Mouse (Mus musculus) intestine, embryonic 14.5 days (tissue): ENCODE data around the gene Disp1. TPM values are rescaled to one million over a fixed set of nuclear protein-coding genes. Genes with fewer than 3 reads are reported as not detected.

Experiments
- ATAC-seq: fragments of 200-750 bp; cut with Nextera tagmentation; replicated peaks from 2 replicates; pipeline ENCODE4 v1.8.0; 2017; ENCODE audit warnings: low read depth, moderate number of reproducible peaks, moderate TSS enrichment, moderate library complexity; ENCODE audit not compliant: low FRiP score, low TSS enrichment
- DNase-seq: peaks from one replicate; pipeline ENCODE4 v3.0.0-alpha.2; 2018; ENCODE audit warnings: low spot score
- H3K27ac ChIP-seq: fragments of 300-500 bp; sonication (generic); 2 replicates; pipeline ENCODE4 v1.5.1; 2014; ENCODE audit warnings: low read depth, mild to moderate bottlenecking, control low read depth
- H3K27me3 ChIP-seq: fragments of 300-500 bp; sonication (generic); replicated peaks from 2 replicates; pipeline ENCODE4 v1.6.1; 2014; ENCODE audit warnings: low read length, control low read depth; ENCODE audit not compliant: control insufficient read depth, insufficient read depth
- H3K36me3 ChIP-seq: fragments of 300-500 bp; sonication (generic); 2 replicates; pipeline ENCODE4 v1.6.1; 2014; ENCODE audit warnings: low read length, control low read depth; ENCODE audit not compliant: control insufficient read depth, insufficient read depth
- H3K4me1 ChIP-seq: fragments of 300-500 bp; sonication (generic); replicated peaks from 2 replicates; pipeline ENCODE4 v1.6.1; 2014; ENCODE audit warnings: low read length, control low read depth, mixed read lengths; ENCODE audit not compliant: control insufficient read depth, insufficient read depth
- H3K4me2 ChIP-seq: fragments of 300-500 bp; sonication (generic); 2 replicates; pipeline ENCODE4 v1.6.1; 2014; ENCODE audit warnings: low read length
- H3K4me3 ChIP-seq: fragments of 300-500 bp; sonication (generic); 2 replicates; pipeline ENCODE4 v1.5.1; 2014; ENCODE audit warnings: low read depth, low read length, control low read depth, mixed read lengths
- H3K9ac ChIP-seq: fragments of 300-500 bp; sonication (generic); 2 replicates; pipeline ENCODE4 v1.6.1; 2014; ENCODE audit warnings: mild to moderate bottlenecking, low read length
- H3K9me3 ChIP-seq: fragments of 300-500 bp; sonication (generic); 2 replicates; pipeline ENCODE4 v1.6.1; 2016; ENCODE audit warnings: low read length, control low read depth; ENCODE audit not compliant: control insufficient read depth
- WGBS: fragments of 180-500 bp; shearing (Covaris S2); extraction: QIAGEN DNeasy Blood & Tissue Kit; methylation state at CpG from one replicate; pipeline ENCODE4 v1.1.7; 2014; 5-methylcytosine and 5-hydroxymethylcytosine counted together
- polyA plus RNA-seq: library from polyadenylated mRNA; unstranded; fragments of >200 nt; fragmentation: Nextera tagmentation; extraction: Ambion mirVana; gene quantifications from 2 replicates; pipeline ENCODE4 v1.2.1, GENCODE M21; 2014

Disp1 gene
- polyA plus RNA-seq, 1 experiment from 2014 or later, result 12.1 TPM

- WGBS, result 46% methylated on average over 9 of the region's 9 CpGs
- H3K27ac ChIP-seq, result no peak overlapping the region
- ATAC-seq (no peak), DNase-seq (no peak)
- H3K9me3 ChIP-seq, result no peaks in the 10 kb centered on the region
- H3K9ac ChIP-seq, result no peak overlapping the region
- H3K36me3 ChIP-seq, result no peaks in the 10 kb centered on the region
- H3K4me3 ChIP-seq, result no peak overlapping the region
- no peaks in the 10 kb centered on the region; the same call in none of the 2 replicates for H3K4me1 ChIP-seq
- H3K4me2 ChIP-seq, result no peak overlapping the region
- H3K27me3 ChIP-seq, result no peaks in the 10 kb centered on the region
Observed at GRCm38 (mm10) chr1:183190456-183190855, 30.9 kb downstream of the Disp1 start.

DNA sequence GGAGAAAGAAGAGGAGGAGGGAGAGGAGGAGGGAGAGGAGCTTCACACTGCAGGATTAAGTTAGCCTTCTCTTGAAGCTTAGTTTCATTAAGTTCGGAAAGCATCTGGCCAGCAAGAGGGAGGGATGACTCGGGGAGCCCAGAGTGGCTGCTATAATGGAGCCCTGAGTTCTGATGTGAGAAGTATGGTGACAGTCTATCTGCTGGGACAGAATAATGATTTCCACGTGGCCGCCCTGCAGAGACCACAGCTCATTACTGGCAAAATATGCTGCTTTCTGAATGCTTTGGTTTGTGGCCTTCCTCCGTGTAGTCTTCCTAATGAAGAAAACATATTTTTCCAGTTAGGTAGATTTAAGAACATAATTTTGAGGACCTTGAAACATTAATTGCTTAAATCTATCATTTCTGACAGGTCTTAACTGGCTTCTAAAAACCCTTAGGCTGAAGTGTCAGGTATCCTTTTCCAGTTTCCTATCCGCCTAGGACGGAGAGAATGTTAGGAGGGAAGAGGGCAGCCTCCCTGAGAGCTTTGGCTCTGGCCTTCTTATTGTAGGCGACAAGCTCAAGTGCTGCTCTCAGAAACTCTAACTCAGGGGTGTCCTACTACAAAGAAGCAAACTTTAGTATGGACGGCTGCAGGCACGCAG, 32.2 kb downstream of the Disp1 start:
- Histone ChIP-seq H3K4me3 (no peak overlapping the region), H3K4me1 (no peaks in the 10 kb centered on the region; the same call in none of the 2 replicates), H3K9me3 (no peaks in the 10 kb centered on the region), H3K9ac (no peak overlapping the region), H3K36me3 (no peaks in the 10 kb centered on the region), H3K27me3 (no peaks in the 10 kb centered on the region), H3K4me2 (no peak overlapping the region), H3K27ac (no peak overlapping the region)
- no peak for ATAC-seq
- no peak for DNase-seq
- 78% methylated on average over 10 of the region's 10 CpGs for WGBS

GRCm38 (mm10) chr1:183188115-183189013, 33.0 kb downstream of the Disp1 start:
- no peak overlapping the region for H3K27ac ChIP-seq
- no peak for DNase-seq
- H3K4me3 ChIP-seq, result no peak overlapping the region
- H3K27me3 ChIP-seq, result no peaks in the 10 kb centered on the region
- H3K4me1 ChIP-seq, result no peaks in the 10 kb centered on the region; the same call in none of the 2 replicates
- no peak overlapping the region for H3K4me2 ChIP-seq
- H3K36me3 ChIP-seq, result no peaks in the 10 kb centered on the region
- WGBS, result 77% methylated on average over 20 of the region's 20 CpGs
- no peaks in the 10 kb centered on the region for H3K9me3 ChIP-seq
- no peak for ATAC-seq
- no peak overlapping the region for H3K9ac ChIP-seq

GRCm38 (mm10) chr1:183185560-183185959, 35.8 kb downstream of the Disp1 start:
- no peak for ATAC-seq
- DNase-seq, result no peak
- 84% methylated on average over 6 of the region's 6 CpGs for WGBS
- no peak overlapping the region for H3K9ac ChIP-seq
- no peak overlapping the region for H3K4me2 ChIP-seq
- no peak overlapping the region for H3K4me3 ChIP-seq
- H3K36me3 ChIP-seq, result no peaks in the 10 kb centered on the region
- no peaks in the 10 kb centered on the region for H3K27me3 ChIP-seq
- H3K9me3 ChIP-seq, result no peaks in the 10 kb centered on the region
- H3K27ac ChIP-seq, result no peak overlapping the region
- H3K4me1 ChIP-seq, result peaks cover 8% of the 10 kb centered on the region

GRCm38 (mm10) chr1:183184681-183185080, 36.6 kb downstream of the Disp1 start:
- H3K9ac ChIP-seq, result no peak overlapping the region
- H3K4me3 ChIP-seq, result no peak overlapping the region
- no peaks in the 10 kb centered on the region for H3K9me3 ChIP-seq
- no peak overlapping the region for H3K27ac ChIP-seq
- WGBS, result 80% methylated on average over 5 of the region's 5 CpGs
- H3K4me2 ChIP-seq, result no peak overlapping the region
- no peaks in the 10 kb centered on the region for H3K36me3 ChIP-seq
- H3K4me1 ChIP-seq, result peaks cover 8% of the 10 kb centered on the region
- DNase-seq, result no peak
- ATAC-seq, result no peak
- H3K27me3 ChIP-seq, result no peaks in the 10 kb centered on the region

- H3K4me1 ChIP-seq, result peaks cover 8% of the 10 kb centered on the region
- ATAC-seq, result no peak
- 37% methylated on average over 5 of the region's 5 CpGs for WGBS
- H3K9ac ChIP-seq, result no peak overlapping the region
- H3K27ac ChIP-seq, result no peak overlapping the region
- DNase-seq, result no peak
- H3K4me2 ChIP-seq, result no peak overlapping the region
- no peaks in the 10 kb centered on the region for H3K9me3 ChIP-seq
- H3K27me3 ChIP-seq, result no peaks in the 10 kb centered on the region
- H3K4me3 ChIP-seq, result no peak overlapping the region
- H3K36me3 ChIP-seq, result no peaks in the 10 kb centered on the region
Observed at GRCm38 (mm10) chr1:183183565-183183964, 37.8 kb downstream of the Disp1 start.

GRCm38 (mm10) chr1:183182641-183183414, 38.5 kb downstream of the Disp1 start:
- H3K27ac ChIP-seq, result no peak overlapping the region
- DNase-seq (no peak), ATAC-seq (no peak)
- 36% methylated on average over 12 of the region's 12 CpGs for WGBS
- no peaks in the 10 kb centered on the region for H3K9me3 ChIP-seq
- H3K27me3 ChIP-seq, result no peaks in the 10 kb centered on the region
- H3K4me1 ChIP-seq, result peaks cover 8% of the 10 kb centered on the region
- no peak overlapping the region for H3K4me2 ChIP-seq
- no peak overlapping the region for H3K9ac ChIP-seq
- no peak overlapping the region for H3K4me3 ChIP-seq
- no peaks in the 10 kb centered on the region for H3K36me3 ChIP-seq

DNA sequence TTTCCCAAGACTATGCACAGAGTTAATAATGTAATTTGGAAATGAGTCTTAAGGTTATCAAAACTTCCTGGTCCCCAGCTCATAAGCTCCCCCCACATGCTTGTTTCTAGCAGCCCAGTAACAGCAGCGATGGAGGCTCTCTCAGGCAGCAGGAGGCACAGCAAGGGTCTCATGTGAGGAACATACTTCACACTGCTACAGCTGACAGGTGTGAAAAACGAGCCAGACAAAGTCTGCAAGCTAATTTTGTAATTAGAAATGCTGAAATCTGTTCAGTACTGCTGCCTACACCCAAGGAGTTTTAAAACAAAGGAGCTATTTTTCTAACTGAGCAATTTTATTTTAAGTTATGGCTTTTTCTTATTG, 40.3 kb downstream of the Disp1 start:
- ATAC-seq, result no peak
- Histone ChIP-seq H3K36me3 (no peaks in the 10 kb centered on the region), H3K27me3 (no peaks in the 10 kb centered on the region), H3K4me2 (no peak overlapping the region), H3K4me3 (no peak overlapping the region), H3K9me3 (no peaks in the 10 kb centered on the region), H3K27ac (no peak overlapping the region), H3K9ac (no peak overlapping the region), H3K4me1 (peaks cover 8% of the 10 kb centered on the region)
- DNase-seq, result no peak
- 49% methylated on average over 2 of the region's 2 CpGs for WGBS
